Mouse (Mus musculus) mature B cell (primary cell): Measurements from ENCODE around the gene March6.

Experiments
- in situ Hi-C: fragments of 300-500 bp; cut with MboI; formaldehyde crosslinking; loops from 2 replicates; pipeline ENCODE4 v1.14.3; 2019

March6 gene

GRCm38 (mm10) chr15:31511406-31511771, 19.5 kb downstream of the March6 start:
- in situ Hi-C loops, result no loop called here

DNA sequence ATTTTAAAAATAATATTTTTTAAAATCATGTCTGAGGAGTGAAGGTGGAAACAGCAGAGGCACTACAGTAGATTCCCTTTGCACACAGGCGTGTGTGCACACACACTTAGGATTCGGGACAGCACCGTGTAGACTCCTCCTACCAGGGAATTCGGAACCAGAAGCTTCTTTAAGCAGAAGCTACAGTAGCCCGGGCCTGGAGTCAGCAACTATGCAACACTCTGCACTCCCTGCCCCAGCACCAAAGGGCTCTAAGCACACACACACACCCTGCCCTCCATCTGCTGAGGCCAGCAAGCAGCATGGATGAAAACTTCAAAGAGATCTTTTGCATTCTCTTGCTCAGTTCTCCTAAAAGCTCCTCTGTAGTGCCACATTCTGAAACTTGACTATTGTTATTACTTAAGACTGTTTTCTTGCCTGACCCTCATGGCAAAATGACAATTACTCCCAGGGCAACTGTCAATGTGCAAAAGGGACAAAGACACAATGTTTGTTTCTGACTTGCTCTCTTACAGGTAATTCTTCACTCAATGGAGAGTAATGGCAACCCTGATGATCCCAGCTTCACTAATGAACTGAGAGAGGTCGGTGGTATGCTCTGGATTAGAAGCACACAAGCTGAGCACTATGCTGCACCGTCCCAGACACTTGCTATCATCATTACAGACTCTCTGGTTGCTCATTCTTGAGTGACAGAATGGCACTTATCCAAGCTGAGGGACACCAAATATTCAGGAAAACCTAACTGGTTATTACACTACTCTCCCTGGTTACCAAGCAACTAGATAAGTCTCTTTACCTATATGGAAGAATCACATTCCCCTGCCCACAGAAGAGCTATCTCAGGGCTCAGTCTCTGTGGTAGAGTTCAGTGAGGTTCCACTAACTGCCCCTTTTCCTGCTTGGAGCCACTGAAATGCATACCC, 20.1 kb downstream of the March6 start:
- in situ Hi-C loops, result no loop called here

DNA sequence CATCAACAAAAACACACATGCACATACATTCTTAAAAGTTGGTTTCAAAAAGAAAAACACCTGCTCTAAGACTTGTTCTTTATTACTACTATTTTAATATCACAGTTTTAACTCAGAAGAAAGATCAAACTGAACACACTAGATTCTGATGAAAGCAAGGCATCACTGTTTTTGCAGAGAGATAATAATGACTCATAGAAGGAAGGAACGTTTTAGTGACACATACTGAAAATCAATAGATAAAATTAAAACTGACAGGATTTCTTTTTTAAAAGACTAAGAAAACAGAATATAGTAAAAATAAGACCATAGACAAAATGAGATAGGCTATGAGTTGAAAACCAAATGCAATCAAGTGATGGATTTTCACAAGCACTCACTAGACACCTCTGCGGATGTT, 25.8 kb downstream of the March6 start:
- in situ Hi-C loops, result no loop called here

DNA sequence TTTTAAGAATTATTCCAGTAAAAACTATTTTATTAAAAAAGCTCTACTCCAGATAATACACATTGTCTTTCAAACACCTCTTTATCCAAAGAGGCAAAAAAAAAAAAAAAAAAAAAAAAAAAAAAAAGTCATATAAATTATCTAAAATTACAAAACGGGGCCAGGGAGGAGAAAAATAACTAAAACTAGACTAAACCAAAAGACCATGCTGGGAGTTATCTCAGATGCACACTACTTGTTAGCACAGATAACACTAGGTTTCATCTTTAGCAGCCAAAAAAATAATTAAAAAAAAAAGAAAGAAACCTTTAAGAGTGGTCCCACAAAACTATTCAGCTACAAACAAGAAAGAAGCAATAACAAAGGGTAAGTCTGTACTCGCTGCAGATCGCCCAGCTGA, 27.4 kb downstream of the March6 start:
- in situ Hi-C loops, result no loop called here

DNA sequence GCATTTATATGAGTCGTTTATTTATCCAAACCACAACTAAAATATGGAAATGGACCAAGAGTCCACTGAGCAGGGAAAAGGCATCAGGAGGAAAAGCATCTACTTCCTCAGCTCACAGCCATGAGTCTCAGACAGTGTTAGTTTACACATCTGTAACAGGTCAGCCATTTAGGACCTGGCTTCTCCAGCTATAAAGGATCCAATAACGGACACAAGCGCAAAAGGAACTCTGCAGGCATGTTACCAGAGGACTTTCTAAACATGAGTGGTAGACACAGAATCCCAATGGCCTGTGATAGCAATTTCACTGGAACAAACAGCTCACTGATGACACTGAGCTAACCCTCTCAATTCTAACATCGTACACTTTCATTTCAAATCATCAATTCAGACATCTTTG, 27.9 kb downstream of the March6 start:
- in situ Hi-C loops, result no loop called here

DNA sequence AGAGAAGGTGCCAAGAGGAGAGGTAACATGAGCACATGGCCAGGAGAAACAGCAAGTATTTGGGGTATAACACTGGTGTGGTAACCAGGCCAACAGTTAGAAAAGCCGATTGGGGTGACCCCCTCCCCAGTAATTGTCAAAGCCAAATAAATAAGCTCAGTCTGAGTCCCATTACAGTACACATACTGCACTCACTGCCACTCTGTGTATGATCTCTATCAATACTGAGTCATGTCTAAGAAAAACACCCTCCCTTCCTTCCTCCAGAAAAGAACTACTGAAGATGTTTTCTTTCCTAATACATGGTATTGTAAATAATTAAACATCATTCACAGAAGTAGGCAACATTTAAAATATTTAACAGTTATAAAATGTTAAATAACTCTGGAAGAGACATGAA, 28.5 kb downstream of the March6 start:
- in situ Hi-C loops, result no loop called here

- in situ Hi-C loops, result no loop called here
Observed at GRCm38 (mm10) chr15:31494803-31495202, 36.0 kb downstream of the March6 start.

DNA sequence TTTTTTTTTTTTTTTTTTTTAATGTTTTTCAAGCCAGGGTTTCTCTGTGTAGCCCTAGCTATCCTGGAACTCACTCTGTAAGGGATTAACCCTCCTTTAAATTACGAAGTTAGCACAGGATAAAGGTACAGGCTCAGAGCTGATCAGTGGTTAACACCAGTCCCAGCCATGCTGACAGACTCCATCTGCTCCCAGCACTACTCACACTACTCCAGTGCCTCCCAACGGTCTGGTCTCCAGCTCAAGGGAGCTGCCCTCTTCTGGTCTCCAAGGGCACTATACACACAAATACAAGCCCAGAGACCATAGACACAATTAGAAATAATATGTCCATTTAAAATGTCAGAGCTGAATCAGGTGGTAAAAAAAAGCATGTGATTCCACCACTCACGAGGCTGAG, 36.5 kb downstream of the March6 start:
- in situ Hi-C loops, result no loop called here

GRCm38 (mm10) chr15:31487407-31487806, 43.4 kb downstream of the March6 start:
- in situ Hi-C loops, result no loop called here

DNA sequence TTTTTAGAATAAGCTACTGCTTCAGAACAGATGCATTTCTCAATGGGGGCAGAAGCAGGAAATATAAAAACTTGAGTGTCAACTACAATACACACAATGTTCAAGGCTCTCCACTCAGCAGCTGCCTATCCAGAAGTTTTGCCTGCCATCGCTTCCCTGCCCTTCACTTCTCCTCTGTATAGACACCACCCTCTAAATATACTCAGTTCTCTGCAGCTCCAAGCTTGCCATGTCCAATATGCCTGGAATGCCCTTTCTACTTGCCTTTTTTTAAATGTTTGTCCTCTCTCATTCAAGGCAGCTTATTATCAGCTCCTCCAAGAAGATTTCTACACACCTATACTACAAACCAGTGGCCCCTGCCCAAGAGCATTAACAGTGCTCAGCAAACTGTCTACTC, 54.2 kb downstream of the March6 start:
- in situ Hi-C loops, result no loop called here

- in situ Hi-C loops, result no loop called here
Observed at GRCm38 (mm10) chr15:31472645-31473574, 57.9 kb downstream of the March6 start.

DNA sequence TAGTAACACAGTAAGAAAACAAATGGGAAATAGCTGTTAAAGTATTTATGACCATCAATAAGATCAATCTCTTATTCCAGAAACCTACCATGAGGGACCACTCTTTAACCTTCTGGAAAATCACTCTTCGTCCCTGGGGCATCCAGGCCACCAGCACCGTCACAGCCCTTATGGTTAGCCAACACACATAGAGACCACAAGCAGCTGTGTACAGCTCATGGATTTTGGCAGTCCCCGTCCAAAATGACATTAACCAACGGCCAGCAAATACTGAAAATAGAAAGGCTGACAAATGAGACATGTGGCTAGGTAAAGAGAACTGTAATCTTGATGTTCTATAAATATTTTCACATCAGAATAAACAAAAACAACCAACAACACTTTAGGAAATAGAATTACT, 59.3 kb downstream of the March6 start:
- in situ Hi-C loops, result no loop called here

- in situ Hi-C loops, result no loop called here
Observed at GRCm38 (mm10) chr15:31469497-31469896, 61.4 kb downstream of the March6 start.

DNA sequence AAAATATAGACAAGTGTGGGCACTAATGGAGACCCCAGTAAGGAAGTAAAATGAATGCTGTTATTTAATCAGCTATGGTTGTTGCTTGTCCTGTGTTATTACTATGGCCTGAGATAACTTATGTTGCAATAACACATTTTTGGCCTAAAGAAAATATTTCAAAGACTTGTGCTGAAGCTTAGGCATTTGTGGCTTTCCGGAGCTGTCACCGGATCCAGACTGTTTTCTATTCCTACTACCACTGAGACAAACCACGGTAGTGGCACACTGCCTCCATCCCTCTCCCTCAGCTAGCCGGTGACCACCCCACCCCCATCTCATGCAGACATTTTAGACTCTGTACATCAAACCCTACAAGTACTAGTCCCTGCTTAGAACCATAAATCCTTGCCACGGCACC, 62.0 kb downstream of the March6 start:
- in situ Hi-C loops, result no loop called here

DNA sequence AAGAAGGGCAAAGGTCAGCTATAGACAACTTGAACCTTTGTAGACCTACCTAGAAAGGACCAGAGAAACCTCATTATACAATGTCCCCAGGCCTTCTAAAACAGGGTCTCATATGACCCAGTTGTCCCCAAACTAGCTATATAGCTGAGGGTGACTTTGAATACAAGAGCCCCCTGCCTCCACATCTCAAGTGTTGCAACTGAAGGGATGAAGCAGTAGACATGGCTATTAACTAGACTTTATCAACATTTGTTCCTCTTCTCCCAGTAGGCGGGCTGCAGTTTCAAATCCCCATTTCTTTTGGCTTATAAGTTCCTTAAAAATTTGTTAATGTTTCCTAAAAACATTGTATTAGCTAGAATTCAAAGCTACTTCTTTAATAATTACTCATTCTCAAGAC, 64.1 kb downstream of the March6 start:
- in situ Hi-C loops, result no loop called here

DNA sequence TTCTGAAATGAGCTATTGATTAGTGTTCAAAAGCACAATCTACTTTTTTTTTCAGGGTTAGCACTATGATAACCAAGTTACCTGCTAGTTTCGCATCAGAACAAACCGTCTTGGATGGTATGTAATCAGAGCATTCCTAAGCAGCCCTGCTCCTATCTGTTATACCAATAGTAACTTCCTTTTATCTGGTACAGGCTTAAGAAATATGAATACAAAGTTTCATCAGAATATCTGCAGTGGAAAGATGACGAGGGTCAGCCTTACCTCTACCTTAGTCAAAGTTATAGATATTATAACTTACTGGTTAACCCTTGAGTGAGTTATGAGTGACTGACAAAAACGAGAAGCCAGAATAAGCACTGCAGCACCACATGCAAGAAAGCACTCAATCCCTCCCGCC, 64.6 kb downstream of the March6 start:
- in situ Hi-C loops, result no loop called here

DNA sequence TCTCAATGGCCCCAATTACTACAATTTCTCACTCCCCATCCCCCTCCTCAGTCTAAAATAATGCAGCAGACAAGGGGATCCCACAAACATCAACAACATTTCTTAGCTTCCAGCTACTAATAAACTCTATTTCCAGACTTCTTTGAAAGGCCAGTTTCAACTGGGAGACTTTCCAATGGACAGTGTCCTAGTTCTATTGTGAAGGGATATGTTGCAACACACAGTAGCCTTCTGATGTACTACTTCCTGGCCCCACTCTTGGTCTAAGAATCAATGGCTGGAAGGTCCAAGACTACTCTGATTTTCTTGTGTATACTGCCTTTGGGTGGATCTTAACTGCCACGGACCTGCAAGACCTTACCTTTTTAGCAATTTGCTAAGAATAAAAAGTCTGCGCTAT, 65.0 kb downstream of the March6 start:
- in situ Hi-C loops, result no loop called here

GRCm38 (mm10) chr15:31460571-31460970, 70.3 kb downstream of the March6 start:
- in situ Hi-C loops, result no loop called here

DNA sequence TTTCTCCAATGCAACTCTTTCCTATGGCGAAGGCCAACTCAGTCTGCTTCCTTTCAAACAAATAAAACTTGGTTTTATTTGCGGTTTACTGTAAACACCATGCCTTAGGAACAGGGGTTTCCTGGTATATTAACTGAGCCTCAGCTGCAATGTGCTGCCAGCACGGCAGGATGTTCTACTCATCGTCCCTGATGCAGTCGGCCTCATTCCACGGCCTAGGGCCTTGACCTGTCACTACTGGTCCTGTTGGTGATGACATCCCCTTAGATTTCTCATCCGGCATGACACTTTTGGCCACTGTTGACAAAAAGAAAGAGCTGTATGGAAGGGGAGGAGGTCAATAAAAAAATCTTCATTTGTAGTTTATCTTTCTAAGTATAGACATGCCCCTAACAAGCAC, 72.8 kb downstream of the March6 start:
- in situ Hi-C loops, result no loop called here

DNA sequence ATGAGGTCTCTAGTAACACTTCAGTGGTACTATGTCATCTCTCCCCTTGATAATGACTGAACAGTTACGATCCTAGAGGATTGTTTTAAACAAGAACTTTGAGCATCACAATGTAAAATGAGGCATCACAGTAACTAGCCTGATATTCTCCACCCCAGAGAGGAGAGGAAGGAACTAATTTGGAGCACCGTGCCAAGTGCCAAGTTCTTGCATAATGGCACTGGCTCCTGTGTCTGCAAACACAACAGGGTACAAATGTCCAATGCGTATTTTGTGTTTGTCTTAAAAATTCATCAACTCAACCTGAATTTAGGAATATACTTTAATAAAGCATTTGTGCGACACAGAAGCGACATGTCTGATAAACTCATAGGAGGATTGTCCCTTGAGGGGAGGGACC, 74.5 kb downstream of the March6 start:
- in situ Hi-C loops, result no loop called here

DNA sequence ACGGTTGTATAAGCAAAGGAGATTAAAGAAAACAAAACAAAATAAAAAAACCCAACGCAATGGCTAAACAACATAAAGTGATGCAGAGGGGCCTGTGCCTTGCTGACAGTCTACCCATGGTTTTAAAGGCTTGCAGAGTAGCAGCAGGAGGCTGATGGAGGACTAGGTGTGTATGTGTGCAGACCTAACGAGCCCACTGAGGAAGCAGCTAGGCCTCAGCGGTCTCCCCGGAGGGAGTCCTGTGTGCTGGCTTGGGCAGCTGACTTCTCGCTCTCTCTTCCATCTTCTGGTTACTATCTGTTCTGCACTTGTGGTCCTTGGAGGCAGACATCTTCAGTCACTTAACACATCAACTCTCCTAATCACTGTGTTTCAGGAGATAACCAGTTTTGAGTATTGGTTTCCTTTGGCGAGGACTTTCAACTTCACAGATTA, 76.0 kb downstream of the March6 start:
- in situ Hi-C loops, result no loop called here

GRCm38 (mm10) chr15:31454096-31454860, 76.6 kb downstream of the March6 start:
- in situ Hi-C loops, result no loop called here
